Mouse (Mus musculus) thymus, postnatal 0 days (tissue): Measurements from ENCODE around the gene Snu13. TPM values are rescaled to one million over a fixed set of nuclear protein-coding genes. Genes with fewer than 3 reads are reported as not detected.

Experiments
- DNase-seq: peaks from one replicate; pipeline ENCODE4 v3.0.0-alpha.2; 2015; ENCODE audit warnings: low spot score
- polyA plus RNA-seq: library from polyadenylated mRNA; unstranded; fragments of >200 nt; fragmentation: Nextera tagmentation; extraction: Ambion mirVana; gene quantifications from 2 replicates; pipeline ENCODE4 v1.2.1, GENCODE M21; 2015

Snu13 gene
- polyA plus RNA-seq, 1 experiment from 2014 or later: 387 TPM

DNA sequence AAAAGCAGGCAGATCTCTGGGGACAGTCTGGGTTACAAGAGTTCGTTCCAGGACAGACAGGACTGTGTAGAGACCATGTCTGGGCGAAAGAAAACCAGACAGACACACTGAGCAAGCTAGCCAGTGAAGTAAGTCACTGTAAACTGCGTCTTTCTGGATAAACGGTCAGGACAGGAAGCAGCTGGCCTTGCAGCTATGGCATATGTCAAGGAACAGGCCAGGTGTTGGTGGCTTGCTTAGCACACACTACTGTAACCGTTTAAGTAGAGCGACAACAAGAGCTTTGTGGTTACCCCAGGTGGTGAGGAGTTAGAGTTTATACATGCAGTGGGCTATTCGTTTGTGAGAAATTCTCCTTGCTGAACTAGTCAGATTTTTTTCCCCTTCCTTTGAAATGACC lies 19.7 kb downstream of the Snu13 start:
- DNase-seq: peak; percentile 95

- peak; percentile 73 for DNase-seq
These were observed 20.1 kb downstream of the Snu13 start for GRCm38 (mm10) chr15:82027276-82027675.

GRCm38 (mm10) chr15:82023965-82024635 lies 23.3 kb downstream of the Snu13 start:
- DNase-seq: peak; percentile 67

DNA sequence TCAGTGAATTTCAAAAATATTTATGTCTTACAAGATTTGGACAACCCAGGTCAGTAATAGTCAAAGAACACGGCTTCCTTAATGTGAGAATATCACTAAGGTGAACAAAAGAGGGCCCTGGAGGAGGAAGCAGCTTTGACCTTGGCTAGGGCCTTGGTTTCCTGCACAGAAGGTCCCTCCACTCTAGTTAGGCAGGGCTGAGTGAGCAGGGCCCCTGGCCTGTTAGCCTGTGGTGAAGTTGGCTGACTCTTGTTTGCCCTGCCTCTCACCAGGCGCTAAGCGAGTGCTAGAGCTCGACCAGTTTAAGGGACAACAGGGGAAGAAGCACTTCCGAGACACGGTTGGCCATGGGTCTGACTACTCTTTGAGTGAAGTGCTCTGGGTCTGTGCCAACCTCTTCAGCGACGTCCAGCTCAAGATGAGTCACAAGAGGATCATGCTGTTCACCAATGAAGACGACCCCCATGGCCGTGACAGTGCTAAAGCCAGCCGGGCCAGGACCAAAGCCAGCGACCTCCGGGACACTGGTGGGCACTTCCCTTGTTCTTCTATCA lies 24.8 kb downstream of the Snu13 start:
- no peak for DNase-seq

GRCm38 (mm10) chr15:82019288-82019687 lies 28.1 kb downstream of the Snu13 start:
- DNase-seq: no peak

DNA sequence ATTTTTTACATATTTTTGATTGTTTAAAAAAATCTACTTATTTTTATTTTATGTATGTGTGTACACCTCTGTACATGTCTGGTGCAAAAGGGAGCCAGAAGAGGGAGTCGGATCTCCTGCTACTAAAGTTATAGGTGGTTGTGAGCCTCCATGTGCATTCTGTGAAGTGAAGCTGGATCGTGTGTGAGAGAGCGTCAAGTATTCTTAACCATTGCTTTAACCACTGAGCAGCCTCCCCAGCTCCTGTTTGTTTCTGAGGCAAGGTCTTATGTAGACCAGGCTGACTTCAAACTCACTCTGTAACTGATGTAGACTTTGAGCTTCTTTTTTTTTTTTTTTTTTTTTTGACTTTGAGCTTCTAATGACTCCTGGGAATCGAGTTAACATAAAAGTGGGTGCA lies 29.9 kb downstream of the Snu13 start:
- DNase-seq: peak; percentile 65

GRCm38 (mm10) chr15:82016830-82017229 lies 30.6 kb downstream of the Snu13 start:
- no peak for DNase-seq

DNA sequence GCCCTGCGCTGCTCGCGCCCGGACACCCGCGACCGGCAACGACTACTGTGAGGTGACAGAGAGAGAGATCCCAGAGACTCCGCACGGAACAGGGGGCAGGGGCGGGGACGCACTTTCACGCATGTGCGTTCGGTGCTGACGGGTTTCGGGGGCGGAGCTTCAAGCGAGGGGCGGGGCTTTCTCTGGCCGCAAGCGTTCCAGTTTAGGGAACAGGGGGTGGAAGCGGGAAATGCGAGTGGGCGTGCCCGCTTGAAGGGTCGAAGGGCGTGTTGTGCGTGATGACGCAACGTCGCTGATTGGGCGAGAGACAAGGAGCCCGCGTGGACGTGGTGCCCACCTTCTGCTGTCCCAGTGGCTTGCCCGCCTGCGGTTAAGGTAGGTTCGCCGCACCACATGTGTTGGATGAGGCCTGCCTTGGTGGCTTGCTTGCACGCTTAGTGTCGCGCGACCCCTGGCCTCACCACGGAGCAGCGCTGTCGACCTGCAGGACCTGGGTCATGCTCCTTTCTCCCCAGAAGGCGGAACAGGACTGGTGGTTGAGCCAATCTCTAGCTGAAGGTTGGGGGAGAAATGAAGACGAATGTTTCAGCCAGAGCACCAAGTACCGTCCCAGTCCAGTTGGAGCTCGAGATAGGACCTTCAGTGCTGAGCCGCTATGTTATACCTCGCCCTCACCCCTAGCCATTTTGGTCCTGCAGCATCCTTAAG lies 31.1 kb downstream of the Snu13 start:
- DNase-seq: peak; percentile 100

GRCm38 (mm10) chr15:82015392-82016100 lies 31.9 kb downstream of the Snu13 start:
- DNase-seq: peak; percentile 41

DNA sequence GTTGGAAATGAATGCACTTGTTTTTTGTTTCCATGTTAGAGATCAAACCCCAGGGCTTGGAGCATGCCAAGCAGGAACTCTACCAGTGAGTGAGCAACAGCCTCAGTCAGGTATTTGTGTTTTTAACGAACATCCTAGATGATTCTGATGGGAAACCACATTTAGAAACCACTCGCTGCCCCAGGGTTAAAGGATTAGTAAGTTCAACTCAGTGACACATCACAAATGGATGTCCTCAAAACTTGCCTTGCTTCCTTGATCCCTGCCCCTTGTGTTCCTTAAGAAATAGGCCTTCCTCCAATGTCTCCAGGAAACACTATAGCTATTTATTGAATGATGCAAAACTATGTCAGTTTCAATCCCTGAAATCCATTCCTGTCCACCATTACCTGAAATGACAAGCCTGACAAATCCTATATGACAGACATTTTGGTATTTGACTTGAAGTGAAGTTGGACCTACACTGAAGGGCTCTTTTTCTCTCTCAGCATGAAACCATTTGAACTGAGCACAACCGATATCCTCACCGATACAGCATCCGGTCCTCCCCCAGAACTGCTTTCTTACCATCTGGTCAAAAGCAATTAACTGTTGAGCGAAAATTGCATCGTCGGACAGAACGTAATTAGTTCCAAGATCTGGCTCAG lies 32.5 kb downstream of the Snu13 start:
- DNase-seq: no peak

DNA sequence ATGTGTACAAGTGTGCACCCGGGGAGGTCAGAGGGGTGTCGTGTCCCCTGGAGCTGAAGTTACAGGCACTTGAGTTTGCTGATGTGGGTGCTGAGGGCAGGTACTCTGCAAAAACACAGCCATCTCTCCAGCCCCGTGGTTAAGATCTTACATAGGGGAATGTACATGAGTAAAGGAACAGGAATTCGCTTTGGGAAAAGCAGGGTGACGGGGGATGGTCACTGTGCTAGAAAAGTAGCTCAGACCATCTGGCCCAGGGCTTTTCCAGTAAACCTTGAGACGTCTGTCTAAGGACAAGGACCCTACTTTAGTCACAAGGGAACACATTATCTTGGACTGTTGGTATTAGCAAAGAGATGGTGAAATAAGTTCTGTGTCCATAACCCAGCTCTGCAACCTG lies 35.5 kb downstream of the Snu13 start:
- no peak for DNase-seq

GRCm38 (mm10) chr15:82004257-82004656 lies 43.1 kb downstream of the Snu13 start:
- no peak for DNase-seq

DNA sequence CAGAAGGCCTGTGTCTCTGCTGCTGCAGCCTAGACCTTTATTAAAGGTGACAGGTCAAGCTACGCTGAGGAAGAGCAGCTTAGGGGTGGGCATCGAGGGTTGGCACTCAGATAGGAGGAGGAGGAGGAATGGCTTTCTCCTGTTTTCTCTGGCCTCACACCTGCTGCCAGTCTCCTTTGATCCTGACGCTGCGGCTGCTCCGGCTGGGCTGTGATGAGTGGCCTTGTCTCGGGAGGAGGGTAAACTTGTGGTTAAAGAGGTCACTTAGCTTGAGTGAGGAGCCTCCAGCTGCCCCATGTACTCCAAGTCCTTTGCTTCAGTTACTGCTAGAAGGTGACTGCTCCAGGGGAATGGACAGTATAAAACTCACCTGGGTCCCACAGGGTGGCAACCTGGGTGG lies 53.4 kb downstream of the Snu13 start:
- no peak for DNase-seq

GRCm38 (mm10) chr15:81990549-81990948 lies 56.8 kb downstream of the Snu13 start:
- no peak for DNase-seq

Other genes with a start within 250 kb of the Snu13 start
- gene Tef, start 245.2 kb downstream of the Snu13 start, polyA plus RNA-seq: 12.3 and 14.8 TPM in 2 replicates
- gene Tob2, start 188.8 kb downstream of the Snu13 start, polyA plus RNA-seq: 28.8 TPM in 2 replicates
- gene Phf5a, start 175.7 kb downstream of the Snu13 start, polyA plus RNA-seq: 154 and 161 TPM in 2 replicates
- 126 and 136 TPM in 2 replicates for gene Aco2, start 175.3 kb downstream of the Snu13 start, polyA plus RNA-seq
- 81.8 and 84.1 TPM in 2 replicates for gene Polr3h, start 121.4 kb downstream of the Snu13 start, polyA plus RNA-seq
- gene Csdc2, start 110.8 kb downstream of the Snu13 start, polyA plus RNA-seq: 0.62 and 0.88 TPM in 2 replicates
- 45.1 and 50.5 TPM in 2 replicates for gene Pmm1, start 86.7 kb downstream of the Snu13 start, polyA plus RNA-seq
- not detected in 2 replicates for gene 1700029P11Rik, start 67.1 kb downstream of the Snu13 start, polyA plus RNA-seq
- gene Xrcc6, start 59.8 kb downstream of the Snu13 start, polyA plus RNA-seq: 441 and 472 TPM in 2 replicates
- 160 and 169 TPM in 2 replicates for gene Desi1, start 13.7 kb downstream of the Snu13 start, polyA plus RNA-seq
- gene 4930407I10Rik, start 11.6 kb upstream of the Snu13 start, polyA plus RNA-seq: 0.04 TPM in 1 of 2 replicates, not detected in the other
- 0.04 TPM in 1 of 2 replicates, not detected in the other for gene Mei1, start 22.4 kb upstream of the Snu13 start, polyA plus RNA-seq
- 34.1 and 34.4 TPM in 2 replicates for gene Ccdc134, start 80.3 kb upstream of the Snu13 start, polyA plus RNA-seq
- 152 and 161 TPM in 2 replicates for gene Srebf2, start 99.6 kb upstream of the Snu13 start, polyA plus RNA-seq
- gene Shisa8, start 165.2 kb upstream of the Snu13 start, polyA plus RNA-seq: 0.15 and 0.26 TPM in 2 replicates
- gene Tnfrsf13c, start 176.8 kb upstream of the Snu13 start, polyA plus RNA-seq: 0.22 and 0.49 TPM in 2 replicates
- gene Cenpm, start 197.2 kb upstream of the Snu13 start, polyA plus RNA-seq: 59.3 and 61.5 TPM in 2 replicates
- not detected in 2 replicates for gene 1500009C09Rik, start 204.8 kb upstream of the Snu13 start, polyA plus RNA-seq
- gene Sept3, start 227.3 kb upstream of the Snu13 start, polyA plus RNA-seq: 0.90 and 1.1 TPM in 2 replicates